Mouse (Mus musculus): Measurements from ENCODE around the gene Wnk1. TPM values are rescaled to one million over a fixed set of nuclear protein-coding genes. Genes with fewer than 3 reads are reported as not detected.
"Not testable (repeated sequence)": the region's sequence is repeated elsewhere in the genome, so short reads cannot be mapped to it uniquely, and the experiment has no call there.

Gene Wnk1
- total RNA-seq (2017): 257 and 330 TPM in 2 replicates

DNA sequence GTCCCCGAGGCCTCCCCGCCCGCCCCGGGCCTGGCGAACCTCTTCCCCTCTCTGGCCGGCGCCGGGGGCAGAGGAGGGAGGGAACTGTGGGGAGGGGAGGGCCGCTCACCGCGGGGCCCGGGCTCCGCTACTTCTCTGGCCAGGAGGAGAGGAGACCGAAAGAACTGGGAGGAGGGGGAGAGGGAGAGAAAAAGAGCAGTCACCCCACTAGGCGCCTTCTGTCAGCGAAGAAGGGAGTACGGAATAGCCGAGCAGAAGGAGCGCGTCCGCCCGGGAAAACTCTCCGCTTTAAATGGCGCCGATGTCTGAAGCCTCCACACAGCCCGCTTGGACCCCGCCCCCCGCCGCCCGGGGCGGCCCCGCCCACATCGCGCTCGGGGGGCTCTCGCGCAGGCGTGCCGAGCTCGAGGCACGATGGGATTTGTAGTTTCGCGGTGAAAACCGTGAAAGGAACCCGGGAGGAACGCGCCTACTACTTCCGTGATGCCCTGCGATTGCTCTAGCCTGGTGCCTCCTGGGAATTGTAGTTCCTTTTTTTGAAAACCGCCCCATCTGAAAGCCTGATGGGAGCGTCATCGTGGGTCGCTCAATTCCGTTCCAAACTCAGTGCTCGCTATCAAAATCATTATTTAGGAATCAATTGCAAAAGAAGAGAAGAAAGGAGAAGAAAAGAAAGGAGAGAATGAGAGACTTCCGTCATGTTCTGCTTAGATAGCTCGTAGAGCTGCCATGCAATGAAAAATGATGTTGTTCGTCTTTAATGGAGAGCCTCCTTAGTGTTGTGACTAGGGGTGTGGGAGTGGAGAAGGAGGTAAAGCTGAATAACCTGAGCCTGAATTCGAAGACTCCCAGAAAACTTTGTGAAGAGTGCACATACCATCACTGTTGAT is at the start of gene Wnk1:
Gene Wnk1, minus strand, starts transcription at position 307 of the 890 bp plus-strand sequence.
- peak; percentile 83 for ATAC-seq (ENCODE audit: extremely low read depth, insufficient number of reproducible peaks, low FRiP score, poor library complexity, severe bottlenecking)

DNA sequence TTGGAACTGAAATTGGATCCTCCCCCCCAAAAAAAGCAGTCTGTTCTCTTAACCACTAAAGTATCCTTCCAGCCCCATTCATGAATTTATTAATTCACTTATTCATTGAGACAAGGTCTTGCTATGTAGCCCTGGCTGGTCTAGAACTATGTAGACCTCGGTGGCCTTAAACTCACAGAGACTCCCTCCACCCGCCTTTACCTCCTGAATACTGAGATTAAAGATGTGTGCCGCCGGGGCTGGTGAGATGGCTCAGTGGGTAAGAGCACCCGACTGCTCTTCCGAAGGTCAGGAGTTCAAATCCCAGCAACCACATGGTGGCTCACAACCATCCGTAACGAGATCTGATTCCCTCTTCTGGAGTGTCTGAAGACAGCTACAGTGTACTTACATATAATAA is 48.6 kb upstream of the Wnk1 start:
- not testable (repeated sequence) for ATAC-seq (ENCODE audit: extremely low read depth, insufficient number of reproducible peaks, low FRiP score, poor library complexity, severe bottlenecking)

DNA sequence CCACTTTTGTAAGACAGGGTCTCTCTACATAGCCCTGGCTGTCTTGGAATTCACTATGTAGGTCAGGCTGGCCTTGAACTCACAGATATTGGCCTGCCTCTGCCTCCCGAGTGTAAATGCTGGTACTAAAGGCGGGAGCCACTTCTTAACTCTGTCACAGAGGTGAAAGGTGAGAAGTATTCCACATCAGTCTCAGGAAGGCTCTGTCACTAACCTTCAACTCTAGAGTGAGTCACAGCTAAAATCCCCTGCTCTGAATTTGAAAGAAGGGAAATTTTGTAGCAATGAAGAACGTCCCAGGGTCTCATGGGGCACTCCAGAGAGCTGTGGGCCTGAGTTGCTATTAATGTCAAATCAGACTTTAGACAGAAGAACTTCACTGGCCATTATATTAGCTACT is 47.4 kb upstream of the Wnk1 start:
- ATAC-seq (ENCODE audit: extremely low read depth, insufficient number of reproducible peaks, low FRiP score, poor library complexity, severe bottlenecking): no peak

DNA sequence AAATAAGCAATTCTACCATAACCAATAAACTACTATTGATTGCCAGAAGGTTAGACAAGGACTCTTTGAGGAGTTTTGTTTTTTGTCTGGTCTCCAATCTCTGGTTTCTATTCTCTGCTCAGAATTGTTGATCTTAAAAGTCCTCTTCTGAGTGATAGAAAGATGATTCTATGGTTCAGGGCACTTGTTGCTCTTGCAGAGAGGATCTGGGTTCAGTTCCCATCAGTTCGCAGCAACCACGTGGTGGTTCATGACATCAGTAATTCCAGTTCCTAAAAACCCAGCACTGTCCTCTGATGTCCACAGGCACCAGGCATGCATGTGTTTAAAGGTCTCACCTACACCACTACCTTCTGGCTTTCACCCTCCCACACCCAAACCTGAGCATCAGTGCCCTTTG is 46.5 kb upstream of the Wnk1 start:
- no peak for ATAC-seq (ENCODE audit: extremely low read depth, insufficient number of reproducible peaks, low FRiP score, poor library complexity, severe bottlenecking)

DNA sequence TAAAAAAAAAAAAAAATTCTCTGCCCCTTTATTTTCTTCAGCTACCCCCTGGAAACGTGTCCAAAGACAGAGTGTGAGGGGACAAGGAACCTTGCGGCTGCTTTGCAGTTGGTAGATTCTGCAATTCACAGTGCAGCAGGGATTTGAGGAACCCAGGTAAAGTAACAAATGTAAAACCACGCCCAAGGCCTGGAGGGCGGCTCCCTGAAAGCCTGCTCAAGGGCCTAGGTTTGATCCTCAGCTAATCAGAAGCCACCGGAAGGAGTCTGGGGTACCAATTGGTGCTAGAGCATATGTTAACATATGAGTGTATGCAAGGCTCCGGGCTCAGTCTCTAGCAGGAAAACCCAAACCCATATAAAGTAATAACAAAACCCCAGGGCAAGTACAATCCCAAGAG is 45.0 kb upstream of the Wnk1 start:
- ATAC-seq (ENCODE audit: extremely low read depth, insufficient number of reproducible peaks, low FRiP score, poor library complexity, severe bottlenecking): peak; percentile 39; the same call in 1 of the 2 replicates

- peak; percentile 78 for ATAC-seq (ENCODE audit: extremely low read depth, insufficient number of reproducible peaks, low FRiP score, poor library complexity, severe bottlenecking)
Measured at GRCm38 (mm10) chr6:120082951-120083411, 44.5 kb upstream of the Wnk1 start.

DNA sequence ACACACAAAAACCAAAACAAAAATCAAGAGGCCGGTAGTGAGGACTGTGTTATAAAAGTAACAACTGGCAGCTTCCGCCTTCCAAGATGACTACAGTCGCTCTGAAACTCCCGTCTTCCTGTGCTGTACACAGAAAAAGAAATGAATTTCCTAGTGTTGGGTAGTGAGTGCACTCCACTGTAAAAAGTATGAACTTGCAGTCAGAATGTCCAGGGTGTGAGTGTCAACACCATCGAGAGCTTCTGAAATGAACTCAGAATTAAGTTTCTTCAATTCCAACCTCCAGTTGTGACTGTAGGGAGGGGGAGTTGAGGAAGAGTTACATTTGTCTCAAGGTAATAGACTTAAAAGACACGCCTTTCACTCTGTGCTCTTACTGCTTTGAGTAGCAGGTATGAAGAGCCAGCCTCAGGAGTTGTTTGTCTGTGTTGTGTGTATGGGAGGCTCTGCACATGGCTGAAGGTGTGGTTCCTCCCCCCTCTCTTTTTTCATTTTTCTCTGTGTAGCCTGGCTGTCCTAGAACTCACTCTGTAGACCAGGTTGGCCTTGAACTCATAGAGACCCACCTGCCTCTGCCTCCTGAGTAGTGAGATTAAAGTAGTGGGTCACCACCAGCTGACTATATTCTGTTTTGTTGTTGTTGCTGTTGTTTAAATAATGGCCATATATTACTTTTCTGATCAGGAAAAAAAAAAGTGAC is 43.9 kb upstream of the Wnk1 start:
- ATAC-seq (ENCODE audit: extremely low read depth, insufficient number of reproducible peaks, low FRiP score, poor library complexity, severe bottlenecking): no peak

DNA sequence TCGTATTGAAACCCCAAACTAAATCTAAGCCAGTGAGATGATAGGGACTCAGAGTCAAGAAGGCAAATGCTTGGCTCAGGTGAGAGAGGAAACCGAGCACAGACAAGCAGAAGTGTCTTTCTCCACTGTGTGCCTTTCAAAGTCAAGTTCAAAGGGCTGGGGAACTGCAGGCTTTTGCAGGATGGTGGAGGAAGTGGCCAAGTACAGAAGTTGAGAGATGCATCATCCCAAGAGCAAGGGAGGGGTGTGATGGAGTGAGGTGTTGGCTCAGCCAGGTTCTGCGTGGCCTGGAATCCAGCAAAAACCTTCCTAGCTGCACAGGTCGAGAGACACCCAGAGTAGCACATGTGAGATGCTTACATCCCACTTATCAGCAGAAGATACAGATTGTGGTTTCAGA is 43.0 kb upstream of the Wnk1 start:
- ATAC-seq (ENCODE audit: extremely low read depth, insufficient number of reproducible peaks, low FRiP score, poor library complexity, severe bottlenecking): no peak

DNA sequence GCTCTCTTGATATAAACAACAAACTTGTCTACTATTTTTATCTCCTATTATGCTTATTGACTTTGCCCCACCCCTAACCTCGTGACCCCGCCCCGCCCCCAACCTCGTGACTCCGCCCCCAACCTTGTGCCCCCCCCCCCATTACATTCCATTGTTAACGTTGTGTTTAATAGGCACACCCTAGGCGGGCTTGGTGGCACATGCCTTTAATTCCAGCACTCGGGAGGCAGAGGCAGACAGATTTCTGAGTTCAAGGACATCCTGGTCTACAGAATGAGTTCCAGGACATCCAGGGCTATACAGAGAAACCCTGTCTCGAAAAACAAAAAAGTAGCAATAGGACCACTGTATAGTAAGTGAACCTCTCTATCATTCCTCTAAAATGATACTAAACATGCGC is 41.1 kb upstream of the Wnk1 start:
- ATAC-seq (ENCODE audit: extremely low read depth, insufficient number of reproducible peaks, low FRiP score, poor library complexity, severe bottlenecking): no peak

- ATAC-seq (ENCODE audit: extremely low read depth, insufficient number of reproducible peaks, low FRiP score, poor library complexity, severe bottlenecking): 0 out of 2 replicates have a peak, but pooled peaks have one; percentile 26
Measured at GRCm38 (mm10) chr6:120076619-120077450, 38.4 kb upstream of the Wnk1 start.

GRCm38 (mm10) chr6:120072630-120073029 is 34.2 kb upstream of the Wnk1 start:
- no peak for ATAC-seq (ENCODE audit: extremely low read depth, insufficient number of reproducible peaks, low FRiP score, poor library complexity, severe bottlenecking)

DNA sequence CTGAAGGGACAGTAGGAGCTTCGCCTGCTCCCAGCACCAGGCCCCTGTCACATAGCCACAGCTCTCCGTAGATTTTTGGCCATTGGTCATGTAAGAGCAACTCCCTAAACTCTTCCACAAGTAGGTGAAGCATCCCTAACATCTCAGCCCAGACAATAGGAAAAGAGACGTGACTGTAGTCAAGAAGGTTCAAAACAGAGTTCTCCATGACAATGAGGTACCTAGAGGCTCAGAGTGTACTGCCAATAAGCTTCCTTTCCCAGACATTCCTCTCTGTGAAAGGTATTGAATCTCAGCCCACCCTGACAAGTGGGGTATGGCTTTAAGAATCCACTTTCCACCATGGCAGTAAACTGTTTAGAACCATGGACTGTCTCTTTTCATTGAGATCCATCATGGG is 31.1 kb upstream of the Wnk1 start:
- ATAC-seq (ENCODE audit: extremely low read depth, insufficient number of reproducible peaks, low FRiP score, poor library complexity, severe bottlenecking): no peak

- ATAC-seq (ENCODE audit: extremely low read depth, insufficient number of reproducible peaks, low FRiP score, poor library complexity, severe bottlenecking): no peak
Measured at GRCm38 (mm10) chr6:120065552-120066177, 27.2 kb upstream of the Wnk1 start.

- no peak for ATAC-seq (ENCODE audit: extremely low read depth, insufficient number of reproducible peaks, low FRiP score, poor library complexity, severe bottlenecking)
Measured at GRCm38 (mm10) chr6:120064627-120065026, 26.2 kb upstream of the Wnk1 start.

DNA sequence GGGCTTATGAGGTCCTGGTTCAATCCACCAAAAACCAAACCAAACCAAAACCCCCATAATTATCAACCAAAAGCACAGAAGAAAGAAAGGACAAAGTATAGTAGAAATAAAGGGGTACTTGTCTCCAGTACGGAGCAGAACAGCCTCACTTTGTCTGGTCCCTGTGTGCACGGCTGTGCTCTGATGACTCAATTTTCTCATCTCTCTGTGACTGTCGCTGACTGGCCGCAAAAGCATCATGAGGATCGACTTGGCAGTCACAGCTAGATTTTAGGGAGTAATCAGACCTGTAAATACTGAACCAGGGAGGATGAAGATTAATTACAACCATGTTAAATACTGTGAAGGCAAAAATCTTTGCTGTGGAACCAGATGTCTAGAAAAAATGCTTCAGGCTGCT is 24.5 kb upstream of the Wnk1 start:
- ATAC-seq (ENCODE audit: extremely low read depth, insufficient number of reproducible peaks, low FRiP score, poor library complexity, severe bottlenecking): no peak

DNA sequence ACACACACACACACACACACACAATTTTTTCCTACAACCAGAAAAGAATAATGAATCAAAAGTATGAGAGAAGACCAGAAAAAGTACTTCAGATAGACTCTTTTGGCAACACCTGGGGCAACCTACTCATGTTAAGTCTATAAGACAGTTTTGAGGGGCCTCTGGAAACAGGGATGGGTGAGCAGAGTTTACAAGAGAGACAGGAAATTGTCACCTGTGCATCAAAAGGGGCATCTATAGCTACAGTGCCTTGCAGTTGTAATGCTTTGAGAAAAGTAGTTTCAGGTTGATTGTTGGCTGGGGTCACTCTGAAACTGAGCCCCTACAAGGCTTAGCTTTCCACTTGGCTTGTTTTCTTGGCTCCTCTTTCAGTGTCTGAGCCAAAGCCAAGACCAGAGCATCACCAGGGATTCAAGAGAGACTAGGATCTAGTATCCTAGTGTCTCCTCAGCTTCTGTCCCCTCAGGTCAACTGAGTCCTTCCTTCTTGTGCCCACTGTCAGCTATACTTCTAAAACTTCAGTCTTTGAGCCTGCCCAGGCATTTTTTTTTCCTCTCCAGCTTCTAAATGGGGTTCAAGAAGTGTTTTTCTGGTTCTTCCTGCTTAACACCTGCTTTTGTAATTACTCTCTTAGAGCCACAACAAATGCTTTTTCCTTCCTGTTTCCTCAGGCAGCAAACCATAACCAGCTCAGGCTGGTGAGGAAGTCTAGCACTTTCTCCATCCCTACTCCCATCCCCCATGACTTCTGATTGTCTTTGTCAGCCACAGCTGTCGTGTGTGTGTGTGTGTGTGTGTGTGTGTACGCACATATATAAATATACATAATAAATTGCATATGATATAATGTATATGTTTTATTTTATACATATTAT is 17.4 kb upstream of the Wnk1 start:
- peak; percentile 46; the same call in 1 of the 2 replicates for ATAC-seq (ENCODE audit: extremely low read depth, insufficient number of reproducible peaks, low FRiP score, poor library complexity, severe bottlenecking)

- no peak for ATAC-seq (ENCODE audit: extremely low read depth, insufficient number of reproducible peaks, low FRiP score, poor library complexity, severe bottlenecking)
Measured at GRCm38 (mm10) chr6:120054412-120054811, 15.9 kb upstream of the Wnk1 start.

Measured in neutrophil, adult 5-6 weeks (primary cell).